In the genomic region with DNA sequence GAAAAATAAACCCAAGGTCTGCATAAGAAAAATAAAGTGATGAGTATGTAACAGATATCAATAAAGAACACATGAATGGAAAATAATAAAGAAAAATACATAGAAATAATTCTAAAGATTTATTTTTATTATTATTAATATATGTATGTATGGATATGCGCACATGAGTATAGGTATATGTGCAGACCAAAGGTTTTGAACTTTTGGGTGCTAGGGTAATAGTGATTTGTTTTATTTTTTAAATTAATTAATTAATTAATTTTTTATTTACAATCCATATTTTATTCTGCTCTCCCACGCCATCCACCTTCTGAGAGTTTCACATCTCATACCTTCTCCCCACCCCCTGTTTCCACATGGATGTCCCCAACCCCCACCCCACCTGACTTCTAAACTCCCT, we compare ENCODE assay signal across 21 mouse cellular contexts.
DNase-seq lines count a peak whose midpoint lies in the region; ATAC-seq lines count a peak whose summit lies in the region.
"Had no signal": no experiment of that assay in that cellular context is flagged by ENCODE, and none has a peak within 500 bp of the region (broad histone marks: within the 10 kb centered on the region; RNA-seq: fewer than 3 reads in every experiment).

No protein-coding gene starts in this region.

- WGBS in forebrain, embryonic 12.5 days = 94% methylated on average over 2 of the region's 2 CpGs
- WGBS in forebrain, embryonic 16.5 days = 92% methylated on average over 2 of the region's 2 CpGs
- WGBS in hindbrain, embryonic 11.5 days = 88% methylated on average over 2 of the region's 2 CpGs
- 88% methylated on average over 2 of the region's 2 CpGs for WGBS in hindbrain, embryonic 13.5 days
- WGBS in midbrain, embryonic 11.5 days = 92% methylated on average over 2 of the region's 2 CpGs
- 85% methylated on average over 2 of the region's 2 CpGs for WGBS in midbrain, embryonic 16.5 days

- H3K4me1 ChIP-seq in forebrain, embryonic 12.5 days = no peaks in the 10 kb centered on the region
- H3K4me1 ChIP-seq in forebrain, embryonic 16.5 days (replicated peaks; ENCODE audit: control insufficient read depth, insufficient read depth, low read length) = no peaks in the 10 kb centered on the region
- H3K4me1 ChIP-seq in hindbrain, embryonic 11.5 days (replicated peaks; ENCODE audit: control insufficient read depth, insufficient read depth, low read length) = no peaks in the 10 kb centered on the region
- no peaks in the 10 kb centered on the region for H3K4me1 ChIP-seq in hindbrain, embryonic 13.5 days (replicated peaks)
- H3K4me1 ChIP-seq in midbrain, embryonic 11.5 days (ENCODE audit: control insufficient read depth, insufficient read depth, low read length) = no peaks in the 10 kb centered on the region
- H3K4me1 ChIP-seq in midbrain, embryonic 16.5 days (ENCODE audit: control insufficient read depth, insufficient read depth, low read length) = no peaks in the 10 kb centered on the region
- H3K4me1 ChIP-seq: embryonic facial prominence, embryonic 13.5 days; embryonic facial prominence, embryonic 15.5 days; forebrain, embryonic 10.5 days; forebrain, embryonic 15.5 days had no signal

- no peaks in the 10 kb centered on the region for H3K9me3 ChIP-seq in forebrain, embryonic 12.5 days
- no peaks in the 10 kb centered on the region for H3K9me3 ChIP-seq in forebrain, embryonic 16.5 days (ENCODE audit: control insufficient read depth, low read length)
- no peaks in the 10 kb centered on the region for H3K9me3 ChIP-seq in hindbrain, embryonic 11.5 days (ENCODE audit: control insufficient read depth, low read length)
- H3K9me3 ChIP-seq in hindbrain, embryonic 13.5 days = no peaks in the 10 kb centered on the region; the same call in 1 of the 2 replicates
- no peaks in the 10 kb centered on the region for H3K9me3 ChIP-seq in midbrain, embryonic 11.5 days (ENCODE audit: control insufficient read depth, low read length)
- 0 out of 2 replicates have a peak, but pooled peaks cover 2% of the 10 kb centered on the region for H3K9me3 ChIP-seq in midbrain, embryonic 16.5 days (replicated peaks; ENCODE audit: control insufficient read depth, low read length, poor library complexity, severe bottlenecking)
- H3K9me3 ChIP-seq: embryonic facial prominence, embryonic 13.5 days; embryonic facial prominence, embryonic 15.5 days; forebrain, embryonic 10.5 days; forebrain, embryonic 15.5 days had no signal

- DNase-seq in hindbrain, embryonic 11.5 days (ENCODE audit: low spot score) = no peak
- no peak for DNase-seq in midbrain, embryonic 11.5 days (ENCODE audit: low spot score, missing footprints)
- DNase-seq: adrenal gland, adult 2 months; adrenal gland, postnatal 10 days; adrenal gland, postnatal 25 days; cerebellum, adult 11 months; cerebellum, adult 18-20 months; cerebellum, adult 8-10 months; cerebellum, adult 9-11 months; cerebellum, postnatal 14 days; cerebellum, postnatal 36 days; embryo, embryonic 11 days had no signal

- no peak overlapping the region for H3K4me3 ChIP-seq in forebrain, embryonic 12.5 days (replicated peaks)
- no peak overlapping the region for H3K4me3 ChIP-seq in forebrain, embryonic 16.5 days (replicated peaks; ENCODE audit: low read length)
- no peak overlapping the region for H3K4me3 ChIP-seq in hindbrain, embryonic 11.5 days (ENCODE audit: low read depth, low read length)
- H3K4me3 ChIP-seq in hindbrain, embryonic 13.5 days = no peak overlapping the region
- no peak overlapping the region for H3K4me3 ChIP-seq in midbrain, embryonic 11.5 days (ENCODE audit: low read depth, low read length)
- H3K4me3 ChIP-seq in midbrain, embryonic 16.5 days (ENCODE audit: low read depth, low read length) = no peak overlapping the region
- H3K4me3 ChIP-seq: embryonic facial prominence, embryonic 13.5 days; embryonic facial prominence, embryonic 15.5 days; erythroblast, embryonic 14.5 days; forebrain, embryonic 10.5 days; forebrain, embryonic 15.5 days had no signal

- no peak overlapping the region for H3K4me2 ChIP-seq in forebrain, embryonic 12.5 days
- H3K4me2 ChIP-seq in forebrain, embryonic 16.5 days (ENCODE audit: low read length) = no peak overlapping the region
- H3K4me2 ChIP-seq in hindbrain, embryonic 11.5 days (replicated peaks; ENCODE audit: low read depth, low read length) = no peak overlapping the region
- H3K4me2 ChIP-seq in hindbrain, embryonic 13.5 days = no peak overlapping the region
- H3K4me2 ChIP-seq in midbrain, embryonic 11.5 days = no peak overlapping the region
- no peak overlapping the region for H3K4me2 ChIP-seq in midbrain, embryonic 16.5 days (ENCODE audit: low read length)
- H3K4me2 ChIP-seq: embryonic facial prominence, embryonic 13.5 days; embryonic facial prominence, embryonic 15.5 days; forebrain, embryonic 15.5 days had no signal

- H3K9ac ChIP-seq in forebrain, embryonic 12.5 days = no peak overlapping the region
- no peak overlapping the region for H3K9ac ChIP-seq in forebrain, embryonic 16.5 days (replicated peaks; ENCODE audit: low read depth, low read length)
- no peak overlapping the region for H3K9ac ChIP-seq in hindbrain, embryonic 11.5 days (ENCODE audit: low read depth, low read length)
- H3K9ac ChIP-seq in hindbrain, embryonic 13.5 days = no peak overlapping the region
- no peak overlapping the region for H3K9ac ChIP-seq in midbrain, embryonic 11.5 days (ENCODE audit: low read length)
- no peak overlapping the region for H3K9ac ChIP-seq in midbrain, embryonic 16.5 days (ENCODE audit: low read depth, low read length)
- H3K9ac ChIP-seq: embryonic facial prominence, embryonic 13.5 days; embryonic facial prominence, embryonic 15.5 days; forebrain, embryonic 15.5 days had no signal

- H3K27me3 ChIP-seq in forebrain, embryonic 12.5 days = no peaks in the 10 kb centered on the region
- no peaks in the 10 kb centered on the region for H3K27me3 ChIP-seq in forebrain, embryonic 16.5 days (replicated peaks; ENCODE audit: control insufficient read depth, insufficient read depth, low read length)
- H3K27me3 ChIP-seq in hindbrain, embryonic 11.5 days (ENCODE audit: control insufficient read depth, insufficient read depth, low read length) = no peaks in the 10 kb centered on the region
- no peaks in the 10 kb centered on the region for H3K27me3 ChIP-seq in hindbrain, embryonic 13.5 days
- H3K27me3 ChIP-seq in midbrain, embryonic 11.5 days (ENCODE audit: control insufficient read depth, insufficient read depth, low read length) = no peaks in the 10 kb centered on the region
- H3K27me3 ChIP-seq in midbrain, embryonic 16.5 days (ENCODE audit: control insufficient read depth, insufficient read depth, low read depth, low read length) = no peaks in the 10 kb centered on the region
- H3K27me3 ChIP-seq: embryonic facial prominence, embryonic 13.5 days; embryonic facial prominence, embryonic 15.5 days; forebrain, embryonic 15.5 days had no signal

- no peak overlapping the region for H3K27ac ChIP-seq in forebrain, embryonic 12.5 days
- H3K27ac ChIP-seq in forebrain, embryonic 16.5 days (ENCODE audit: low read length) = no peak overlapping the region
- no peak overlapping the region for H3K27ac ChIP-seq in hindbrain, embryonic 11.5 days (ENCODE audit: low read depth, low read length)
- H3K27ac ChIP-seq in hindbrain, embryonic 13.5 days = no peak overlapping the region
- no peak overlapping the region for H3K27ac ChIP-seq in midbrain, embryonic 11.5 days (ENCODE audit: low read depth, low read length)
- H3K27ac ChIP-seq in midbrain, embryonic 16.5 days (ENCODE audit: low read length) = no peak overlapping the region
- H3K27ac ChIP-seq: embryonic facial prominence, embryonic 13.5 days; embryonic facial prominence, embryonic 15.5 days; forebrain, embryonic 10.5 days; forebrain, embryonic 15.5 days had no signal

- no peaks in the 10 kb centered on the region for H3K36me3 ChIP-seq in forebrain, embryonic 12.5 days (replicated peaks)
- H3K36me3 ChIP-seq in forebrain, embryonic 16.5 days (ENCODE audit: control insufficient read depth, insufficient read depth) = no peaks in the 10 kb centered on the region
- H3K36me3 ChIP-seq in hindbrain, embryonic 11.5 days (ENCODE audit: control insufficient read depth, insufficient read depth, low read length) = no peaks in the 10 kb centered on the region
- no peaks in the 10 kb centered on the region for H3K36me3 ChIP-seq in hindbrain, embryonic 13.5 days
- no peaks in the 10 kb centered on the region for H3K36me3 ChIP-seq in midbrain, embryonic 11.5 days (ENCODE audit: control insufficient read depth, insufficient read depth, low read length)
- no peaks in the 10 kb centered on the region for H3K36me3 ChIP-seq in midbrain, embryonic 16.5 days (ENCODE audit: control insufficient read depth, insufficient read depth, low read length)
- H3K36me3 ChIP-seq: embryonic facial prominence, embryonic 13.5 days; embryonic facial prominence, embryonic 15.5 days; forebrain, embryonic 10.5 days; forebrain, embryonic 15.5 days had no signal

- ATAC-seq in forebrain, embryonic 12.5 days (ENCODE audit: low FRiP score) = peak; percentile 53; the same call in 1 of the 2 replicates
- no peak for ATAC-seq in forebrain, embryonic 16.5 days
- ATAC-seq in hindbrain, embryonic 11.5 days (ENCODE audit: low FRiP score) = 0 out of 2 replicates have a peak, but pooled peaks have one; percentile 33
- no peak for ATAC-seq in hindbrain, embryonic 13.5 days (ENCODE audit: low FRiP score)
- peak; percentile 19; the same call in 1 of the 2 replicates for ATAC-seq in midbrain, embryonic 11.5 days (ENCODE audit: low FRiP score)
- no peak for ATAC-seq in midbrain, embryonic 16.5 days
- ATAC-seq: forebrain, embryonic 15.5 days had no signal

Comparison
In these comparisons a context has a peak if more than half of its experiments do, and no peak if none do; other contexts are left out.
1. ATAC-seq: peak in forebrain, embryonic 12.5 days (single experiment), hindbrain, embryonic 11.5 days (single experiment) and midbrain, embryonic 11.5 days (single experiment); none in forebrain, embryonic 16.5 days (single experiment), hindbrain, embryonic 13.5 days (single experiment) and midbrain, embryonic 16.5 days (single experiment).